Mouse (Mus musculus) retina, adult 2 months (tissue): ENCODE data around the gene Cabp4.

ENCODE experiments used
- DNase-seq: peaks from one replicate; pipeline ENCODE4 v3.0.0-alpha.2; 2012; ENCODE audit warnings: low read depth, low spot score

The Cabp4 gene

GRCm38 (mm10) chr19:4143759-4144268 lies at the start of gene Cabp4:
Gene Cabp4, minus strand, starts transcription at chr19:4144033.
- no peak for DNase-seq

- no peak for DNase-seq
Observed at GRCm38 (mm10) chr19:4193129-4193528, 49.3 kb upstream of the Cabp4 start.

- no peak for DNase-seq
Observed at GRCm38 (mm10) chr19:4192251-4192985, 48.6 kb upstream of the Cabp4 start.

- DNase-seq, result peak; percentile 92
Observed at GRCm38 (mm10) chr19:4191528-4192250, 47.9 kb upstream of the Cabp4 start, which contains the start of gene Ppp1ca. Gene Ppp1ca, plus strand, starts transcription at chr19:4192065.

- no peak for DNase-seq
Observed at GRCm38 (mm10) chr19:4190831-4191334, 47.0 kb upstream of the Cabp4 start, which contains the start of gene Tbc1d10c. Gene Tbc1d10c, minus strand, starts transcription at chr19:4191284.

- DNase-seq, result no peak
Observed at GRCm38 (mm10) chr19:4189051-4189620, 45.3 kb upstream of the Cabp4 start.

- no peak for DNase-seq
Observed at GRCm38 (mm10) chr19:4187303-4187702, 43.5 kb upstream of the Cabp4 start.

- DNase-seq, result no peak
Observed at GRCm38 (mm10) chr19:4184976-4185975, 41.4 kb upstream of the Cabp4 start.

GRCm38 (mm10) chr19:4183689-4184088 lies 39.9 kb upstream of the Cabp4 start:
- no peak for DNase-seq

- DNase-seq, result no peak
Observed at GRCm38 (mm10) chr19:4181892-4182291, 38.1 kb upstream of the Cabp4 start.

GRCm38 (mm10) chr19:4180411-4180810 lies 36.6 kb upstream of the Cabp4 start:
- DNase-seq, result no peak

- DNase-seq, result no peak
Observed at GRCm38 (mm10) chr19:4175368-4175947, 31.6 kb upstream of the Cabp4 start, which contains the start of gene Carns1. Gene Carns1, minus strand, starts transcription at chr19:4175479.

GRCm38 (mm10) chr19:4172925-4173324 lies 29.1 kb upstream of the Cabp4 start:
- no peak for DNase-seq

GRCm38 (mm10) chr19:4171393-4172290 lies 27.8 kb upstream of the Cabp4 start:
- no peak for DNase-seq

- DNase-seq, result no peak
Observed at GRCm38 (mm10) chr19:4170723-4171392, 27.0 kb upstream of the Cabp4 start.

GRCm38 (mm10) chr19:4169810-4170209 lies 26.0 kb upstream of the Cabp4 start:
- DNase-seq, result no peak

- peak; percentile 95 for DNase-seq
Observed at GRCm38 (mm10) chr19:4169378-4169784, 25.5 kb upstream of the Cabp4 start.

GRCm38 (mm10) chr19:4166678-4167476 lies 23.0 kb upstream of the Cabp4 start:
- DNase-seq, result no peak
